Mouse (Mus musculus) liver, postnatal 0 days (tissue): Measurements from ENCODE around the gene Tab1. TPM values are rescaled to one million over a fixed set of nuclear protein-coding genes. Genes with fewer than 3 reads are reported as not detected.

ENCODE experiments used
- ATAC-seq: fragments of 200-750 bp; cut with Nextera tagmentation; 2 replicates; pipeline ENCODE4 v1.8.0; 2017; ENCODE audit warnings: mild to moderate bottlenecking, moderate library complexity
- DNase-seq: peaks from one replicate; pipeline ENCODE4 v3.0.0-alpha.2; 2016
- H3K27ac ChIP-seq: fragments of 300-500 bp; sonication (generic); 2 replicates; pipeline ENCODE4 v1.5.1; 2014; ENCODE audit warnings: antibody characterized with exemption, moderate library complexity, mild to moderate bottlenecking, low read depth
- H3K27me3 ChIP-seq: fragments of 300-500 bp; sonication (generic); 2 replicates; pipeline ENCODE4 v1.6.1; 2014; ENCODE audit warnings: low read length, control low read depth, mixed read lengths; ENCODE audit not compliant: insufficient read depth
- H3K36me3 ChIP-seq: fragments of 300-500 bp; sonication (generic); replicated peaks from 2 replicates; pipeline ENCODE4 v1.6.1; 2014; ENCODE audit warnings: mild to moderate bottlenecking, control low read depth, low read length, moderate library complexity, mixed read lengths; ENCODE audit not compliant: insufficient read depth
- H3K4me1 ChIP-seq: fragments of 300-500 bp; sonication (generic); 2 replicates; pipeline ENCODE4 v1.6.1; 2014; ENCODE audit warnings: antibody characterized with exemption, mild to moderate bottlenecking, control low read depth; ENCODE audit not compliant: insufficient read depth
- H3K4me2 ChIP-seq: fragments of 300-500 bp; sonication (generic); 2 replicates; pipeline ENCODE4 v1.6.1; 2014; ENCODE audit warnings: low read depth, mild to moderate bottlenecking, low read length, moderate library complexity, mixed read lengths
- H3K4me3 ChIP-seq: fragments of 300-500 bp; sonication (generic); 2 replicates; pipeline ENCODE4 v1.5.1; 2014; ENCODE audit warnings: low read depth, low read length
- H3K9ac ChIP-seq: fragments of 300-500 bp; sonication (generic); replicated peaks from 2 replicates; pipeline ENCODE4 v1.6.1; 2014; ENCODE audit warnings: mild to moderate bottlenecking, moderate library complexity
- H3K9me3 ChIP-seq: fragments of 300-500 bp; sonication (generic); 2 replicates; pipeline ENCODE4 v1.6.1; 2016; ENCODE audit warnings: mild to moderate bottlenecking, control low read depth, low read length, mixed read lengths
- CTCF ChIP-seq: sonication (generic); IDR thresholded peaks from 2 replicates; pipeline ENCODE4 v1.5.1; 2016; ENCODE audit warnings: antibody characterized with exemption, low read depth
- EP300 ChIP-seq: IDR thresholded peaks from 2 replicates; pipeline ENCODE4 v1.6.1; 2016; ENCODE audit warnings: antibody characterized with exemption, low read depth, mild to moderate bottlenecking
- WGBS: fragments of 180-500 bp; shearing (Covaris S2); extraction: QIAGEN DNeasy Blood & Tissue Kit; methylation state at CpG from one replicate; pipeline ENCODE4 v1.1.7; 2014; ENCODE audit not compliant: insufficient replicate concordance; 5-methylcytosine and 5-hydroxymethylcytosine counted together
- polyA plus RNA-seq: library from polyadenylated mRNA; unstranded; fragments of >200 nt; fragmentation: Nextera tagmentation; extraction: Ambion mirVana; gene quantifications from 2 replicates; pipeline ENCODE4 v1.2.1, GENCODE M21; 2015

Gene Tab1
- polyA plus RNA-seq, 1 experiment from 2014 or later, result 7.5 TPM

GRCm38 (mm10) chr15:80155707-80156106 lies 22.8 kb downstream of the Tab1 start:
- Histone ChIP-seq H3K9me3 (no peaks in the 10 kb centered on the region), H3K4me3 (no peak overlapping the region), H3K27ac (no peak overlapping the region), H3K36me3 (peaks cover 70% of the 10 kb centered on the region), H3K9ac (no peak overlapping the region), H3K27me3 (no peaks in the 10 kb centered on the region), H3K4me1 (peaks cover 4% of the 10 kb centered on the region), H3K4me2 (no peak overlapping the region)
- ATAC-seq, result no peak
- DNase-seq, result no peak
- 93% methylated on average over 8 of the region's 8 CpGs for WGBS
- TF ChIP-seq CTCF, result no peak
- TF ChIP-seq EP300, result no peak

DNA sequence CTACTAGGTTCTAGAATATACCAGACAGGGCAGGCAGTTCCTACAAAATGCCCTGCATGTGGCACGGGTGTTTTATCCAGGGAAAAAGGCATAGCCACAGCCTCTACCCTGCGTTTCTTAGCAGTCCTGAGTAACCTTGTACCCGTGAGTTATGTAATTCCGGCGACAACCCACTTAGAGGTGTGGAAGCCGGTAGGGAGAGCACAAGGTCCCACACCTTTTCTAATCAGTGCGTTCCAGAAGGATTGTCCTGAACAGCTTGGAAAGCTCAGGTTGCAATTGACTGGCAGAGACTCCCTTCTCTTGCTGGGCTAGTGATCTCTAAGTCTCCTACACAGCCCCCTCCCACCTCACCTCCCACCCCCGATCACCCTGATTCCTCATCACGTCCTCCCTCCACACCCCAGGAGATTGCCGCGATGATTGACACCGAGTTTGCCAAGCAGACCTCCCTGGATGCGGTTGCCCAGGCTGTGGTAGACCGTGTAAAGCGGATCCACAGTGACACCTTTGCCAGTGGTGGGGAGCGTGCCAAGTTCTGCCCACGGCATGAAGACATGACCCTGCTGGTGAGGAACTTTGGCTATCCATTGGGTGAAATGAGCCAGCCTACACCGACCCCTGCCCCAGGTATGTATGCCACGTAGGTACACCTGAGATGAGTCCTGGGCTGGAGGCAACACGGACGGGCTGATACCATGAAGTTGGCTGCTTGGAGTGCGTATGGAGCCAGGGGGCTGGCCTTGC lies 24.4 kb downstream of the Tab1 start:
- Histone ChIP-seq H3K36me3 (peaks cover 74% of the 10 kb centered on the region), H3K4me3 (no peak overlapping the region), H3K9ac (no peak overlapping the region), H3K9me3 (no peaks in the 10 kb centered on the region), H3K4me2 (no peak overlapping the region), H3K4me1 (peaks cover 4% of the 10 kb centered on the region), H3K27me3 (no peaks in the 10 kb centered on the region), H3K27ac (no peak overlapping the region)
- no peak for DNase-seq
- ATAC-seq, result no peak
- WGBS, result 85% methylated on average over 22 of the region's 22 CpGs
- TF ChIP-seq EP300 (no peak), CTCF (no peak)

DNA sequence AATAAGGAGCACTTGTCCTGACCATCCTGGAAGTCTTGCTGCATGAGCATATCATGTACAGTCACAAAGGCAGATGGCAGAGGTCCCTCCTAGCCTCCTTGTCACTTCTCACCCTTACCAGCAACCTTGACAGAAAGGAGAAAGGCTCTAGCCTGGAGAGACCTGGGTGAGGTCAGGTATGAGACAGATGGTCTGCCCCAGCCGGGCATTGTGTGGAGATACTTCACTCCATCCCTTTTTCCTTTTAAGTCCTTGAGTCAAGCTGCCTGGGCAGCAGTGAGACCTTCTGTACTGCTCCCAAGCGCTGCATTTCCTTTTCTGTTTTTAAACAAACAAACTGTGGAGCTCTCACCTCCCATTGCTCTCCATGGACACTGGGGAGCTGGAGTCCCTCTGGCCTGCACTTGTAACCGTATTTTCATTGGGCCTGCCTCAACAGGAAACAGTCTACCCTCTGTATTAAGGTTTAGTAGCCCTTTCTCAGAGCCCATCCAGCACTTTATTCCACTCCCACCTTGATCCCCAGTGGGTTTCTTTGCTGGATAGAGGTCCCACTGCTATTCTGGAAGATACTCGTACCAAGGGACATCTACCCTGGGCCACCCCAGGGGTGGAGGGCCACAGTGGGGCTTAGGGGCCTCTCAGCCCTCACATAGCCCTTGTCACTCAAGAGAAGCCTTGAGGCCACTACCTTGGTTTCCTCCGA lies 25.2 kb downstream of the Tab1 start:
- ATAC-seq (no peak), DNase-seq (no peak)
- TF ChIP-seq CTCF, result no peak
- no peak for TF ChIP-seq EP300
- H3K9ac ChIP-seq, result peak overlapping the region; percentile 21; the same call in 1 of the 2 replicates
- H3K27me3 ChIP-seq, result no peaks in the 10 kb centered on the region
- peaks cover 4% of the 10 kb centered on the region for H3K4me1 ChIP-seq
- 69% methylated on average over 5 of the region's 5 CpGs for WGBS
- peaks cover 67% of the 10 kb centered on the region for H3K36me3 ChIP-seq
- no peak overlapping the region for H3K27ac ChIP-seq
- H3K9me3 ChIP-seq, result no peaks in the 10 kb centered on the region
- no peak overlapping the region for H3K4me2 ChIP-seq
- no peak overlapping the region for H3K4me3 ChIP-seq

- peaks cover 62% of the 10 kb centered on the region for H3K36me3 ChIP-seq
- H3K27ac ChIP-seq, result peak overlapping the region; percentile 55
Observed at GRCm38 (mm10) chr15:80158707-80159090, 25.8 kb downstream of the Tab1 start.

DNA sequence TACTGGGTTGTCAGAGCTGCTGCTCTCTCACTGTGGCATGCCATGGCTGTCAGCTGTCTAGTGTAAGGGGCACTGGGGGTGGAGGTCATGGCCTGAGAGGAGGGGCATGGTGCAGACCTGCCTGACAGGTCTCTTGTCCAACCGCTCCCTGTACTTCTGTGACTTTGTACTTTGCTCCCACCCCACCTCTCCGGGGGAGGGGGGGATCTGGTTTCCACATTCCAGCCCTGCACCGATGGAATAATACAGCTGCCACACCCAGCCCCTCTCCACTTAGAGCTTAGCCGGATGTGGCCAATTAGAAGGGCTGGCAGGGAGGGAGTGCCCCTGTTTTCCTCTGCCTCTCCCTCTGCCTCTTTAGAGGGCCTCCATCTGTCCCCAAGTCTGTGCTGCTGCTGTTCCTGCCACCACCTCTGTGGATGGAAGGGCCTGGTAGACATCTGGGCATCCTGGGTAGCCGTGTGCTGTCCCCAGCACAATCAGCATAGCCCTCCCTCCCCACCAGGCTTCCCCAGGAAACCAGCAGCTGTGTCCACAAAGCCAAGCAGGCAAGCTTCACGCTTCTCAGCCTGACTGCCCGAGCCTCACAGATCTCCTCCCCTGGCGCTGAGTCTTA lies 26.5 kb downstream of the Tab1 start:
- WGBS, result 59% methylated on average over 8 of the region's 8 CpGs
- peak; percentile 69 for DNase-seq
- ATAC-seq, result peak; percentile 93
- Histone ChIP-seq H3K9me3 (no peaks in the 10 kb centered on the region), H3K4me1 (peaks cover 4% of the 10 kb centered on the region), H3K27ac (peak overlapping the region; percentile 55), H3K36me3 (peaks cover 55% of the 10 kb centered on the region), H3K4me3 (no peak overlapping the region), H3K9ac (no peak overlapping the region), H3K4me2 (no peak overlapping the region), H3K27me3 (no peaks in the 10 kb centered on the region)
- no peak for TF ChIP-seq CTCF

More at GRCm38 (mm10) chr15:80158707-80159090, 25.8 kb downstream of the Tab1 start:
- H3K4me3 ChIP-seq, result no peak overlapping the region
- WGBS, result 73% methylated on average over 4 of the region's 4 CpGs
- no peak overlapping the region for H3K4me2 ChIP-seq
- H3K9ac ChIP-seq, result no peak overlapping the region
- DNase-seq (no peak), ATAC-seq (peak; percentile 12; the same call in 1 of the 2 replicates)
- H3K27me3 ChIP-seq, result no peaks in the 10 kb centered on the region
- no peaks in the 10 kb centered on the region for H3K9me3 ChIP-seq
- H3K4me1 ChIP-seq, result peaks cover 4% of the 10 kb centered on the region
- no peak for TF ChIP-seq CTCF
- TF ChIP-seq EP300, result no peak

DNA sequence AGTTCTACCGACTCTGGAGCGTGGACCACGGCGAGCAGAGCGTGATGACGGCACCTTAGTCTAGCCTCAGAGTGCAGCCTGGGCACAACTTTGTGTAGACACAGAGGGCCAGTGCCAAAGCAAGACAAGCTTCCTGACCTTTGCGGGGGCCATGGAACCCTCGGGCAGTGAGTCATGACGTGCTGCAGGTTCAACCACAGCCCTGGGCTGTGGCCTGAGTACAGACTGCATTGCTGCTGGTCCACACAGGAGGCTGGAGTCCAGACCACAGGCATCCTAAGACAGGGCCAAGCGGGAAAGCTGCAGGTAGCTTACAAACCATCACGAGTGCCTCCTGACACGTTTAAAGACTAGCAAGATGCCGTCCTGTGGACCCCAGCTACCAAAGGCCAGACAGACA lies 27.3 kb downstream of the Tab1 start:
- DNase-seq (no peak), ATAC-seq (no peak)
- peaks cover 4% of the 10 kb centered on the region for H3K4me1 ChIP-seq
- H3K4me3 ChIP-seq, result no peak overlapping the region
- TF ChIP-seq EP300, result no peak
- TF ChIP-seq CTCF, result no peak
- H3K27ac ChIP-seq, result no peak overlapping the region
- WGBS, result 89% methylated on average over 13 of the region's 13 CpGs
- no peak overlapping the region for H3K9ac ChIP-seq
- peaks cover 50% of the 10 kb centered on the region for H3K36me3 ChIP-seq
- H3K27me3 ChIP-seq, result no peaks in the 10 kb centered on the region
- no peak overlapping the region for H3K4me2 ChIP-seq
- no peaks in the 10 kb centered on the region for H3K9me3 ChIP-seq
